Mouse (Mus musculus) left cerebral cortex, postnatal 14 days (tissue): ENCODE measurements around the gene Vmn2r83. TPM values are rescaled to one million over a fixed set of nuclear protein-coding genes. Genes with fewer than 3 reads are reported as not detected.
"Not testable (repeated sequence)": the region's sequence is repeated elsewhere in the genome, so short reads cannot be mapped to it uniquely, and the experiment has no call there.

ENCODE experiments used
- DNase-seq, 2 experiments: peaks; one replicate each; pipeline ENCODE4 v3.0.0; 2021 to 2022; ENCODE audit warnings: low spot score in 2 of 2, mixed read lengths in 1 of 2
- intact Hi-C: fragments of 180-260 bp; cut with DNase I; formaldehyde crosslinking; loops from one replicate; pipeline ENCODE4 v1.15.1; 2025
- long read RNA-seq, 2 experiments: library from polyadenylated mRNA; stranded (forward); transcript quantifications; one replicate each; pipeline ENCODE4 v2.0.0; 2021
- total RNA-seq, 2 experiments: library from RNA; stranded (reverse); gene quantifications; 2 replicates each; pipeline ENCODE4 v1.2.3; 2021

The Vmn2r83 gene
- total RNA-seq = not detected
- long read RNA-seq, experiment 1 = 0 reads
- long read RNA-seq, experiment 2 = 0 reads

GRCm38 (mm10) chr10:79468431-79468830 is at the start of gene Vmn2r83:
Vmn2r83 (plus strand) TSS chr10:79468731.
- intact Hi-C loops = no loop called here

GRCm38 (mm10) chr10:79435141-79435820 is 33.2 kb upstream of the Vmn2r83 start:
- intact Hi-C loops = not testable (repeated sequence)

More at GRCm38 (mm10) chr10:79468431-79468830, at the start of gene Vmn2r83:
- DNase-seq = no peak

GRCm38 (mm10) chr10:79495886-79496285 is 27.4 kb downstream of the Vmn2r83 start:
- intact Hi-C loops = no loop called here
- no peak for DNase-seq

More at GRCm38 (mm10) chr10:79435141-79435820, 33.2 kb upstream of the Vmn2r83 start:
- not testable (repeated sequence) for DNase-seq

GRCm38 (mm10) chr10:79496701-79497288 is 28.3 kb downstream of the Vmn2r83 start:
- intact Hi-C loops = no loop called here
- no peak for DNase-seq

- DNase-seq = no peak
- intact Hi-C loops = no loop called here
These were observed 34.5 kb downstream of the Vmn2r83 start for GRCm38 (mm10) chr10:79502830-79503644.

GRCm38 (mm10) chr10:79506709-79507108 is 38.2 kb downstream of the Vmn2r83 start:
- intact Hi-C loops = no loop called here
- no peak for DNase-seq

GRCm38 (mm10) chr10:79524433-79524832 is 55.9 kb downstream of the Vmn2r83 start:
- no peak for DNase-seq
- intact Hi-C loops = no loop called here

GRCm38 (mm10) chr10:79525456-79526325 is 57.2 kb downstream of the Vmn2r83 start:
- intact Hi-C loops = no loop called here
- DNase-seq = no peak

- no peak for DNase-seq
- intact Hi-C loops = no loop called here
These were observed 58.3 kb downstream of the Vmn2r83 start for GRCm38 (mm10) chr10:79526661-79527452.

GRCm38 (mm10) chr10:79527453-79527845 is 58.9 kb downstream of the Vmn2r83 start:
- DNase-seq = no peak
- intact Hi-C loops = no loop called here

- intact Hi-C loops = no loop called here
- peak in 1 of 2 experiments; percentile 0 for DNase-seq
These were observed 59.5 kb downstream of the Vmn2r83 start for GRCm38 (mm10) chr10:79528081-79528480.

- DNase-seq = peak in 1 of 2 experiments; percentile 1
- intact Hi-C loops = no loop called here
These were observed 61.7 kb downstream of the Vmn2r83 start for GRCm38 (mm10) chr10:79530241-79530640.

GRCm38 (mm10) chr10:79530721-79531120 is 62.2 kb downstream of the Vmn2r83 start:
- intact Hi-C loops = no loop called here
- DNase-seq = peak in 1 of 2 experiments; percentile 1

- intact Hi-C loops = no loop called here
- no peak for DNase-seq
These were observed 63.1 kb downstream of the Vmn2r83 start for GRCm38 (mm10) chr10:79531593-79531992.

GRCm38 (mm10) chr10:79532678-79533077 is 64.1 kb downstream of the Vmn2r83 start:
- peak in 1 of 2 experiments; percentile 1 for DNase-seq

GRCm38 (mm10) chr10:79533126-79533911 is 64.8 kb downstream of the Vmn2r83 start, which contains the start of gene Plpp2:
Plpp2 (minus strand) TSS chr10:79533796.
- intact Hi-C loops = no loop called here
- DNase-seq = peak in 1 of 2 experiments; percentile 10

More at GRCm38 (mm10) chr10:79532678-79533077, 64.1 kb downstream of the Vmn2r83 start:
- intact Hi-C loops = no loop called here

- intact Hi-C loops = no loop called here
- DNase-seq = no peak
These were observed 65.9 kb downstream of the Vmn2r83 start for GRCm38 (mm10) chr10:79534426-79534825.
